Comparison of ENCODE assay signal across 25 mouse cellular contexts in the genomic region with DNA sequence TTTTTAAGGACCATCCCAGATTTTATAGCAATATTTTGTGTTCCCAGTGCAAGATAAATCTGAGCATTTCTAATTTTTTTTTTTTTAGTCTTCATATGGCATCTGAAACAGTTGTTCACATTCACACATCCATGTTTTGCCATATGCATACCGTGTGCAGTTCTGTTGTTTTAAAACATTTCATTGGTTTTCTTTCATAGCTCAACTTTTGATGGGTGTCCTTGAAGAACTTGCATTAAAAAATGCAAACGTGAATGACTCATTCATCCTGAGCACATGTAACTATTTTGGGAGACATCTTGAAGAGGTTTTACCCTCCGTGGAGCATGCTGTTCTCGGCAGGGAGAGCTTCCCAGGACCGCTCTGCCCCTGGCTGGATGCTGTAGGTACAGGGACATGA. TPM values are rescaled to one million over a fixed set of nuclear protein-coding genes. Genes with fewer than 3 reads are reported as not detected.
DNase-seq lines count a peak whose midpoint lies in the region; ATAC-seq and TF ChIP-seq lines count a peak whose summit lies in the region.
"Had no signal": no experiment of that assay in that cellular context is flagged by ENCODE, and none has a peak within 500 bp of the region (broad histone marks: within the 10 kb centered on the region; RNA-seq: fewer than 3 reads in every experiment).

No protein-coding gene starts in this region.

- intact Hi-C loops in heart, postnatal 36 days (cut with DNase I) = no loop called here

- no peak for TF ChIP-seq CTCF in forebrain, postnatal 0 days (IDR thresholded peaks at IDR 0.05; ENCODE audit: low read depth)

- H3K36me3 ChIP-seq in forebrain, postnatal 0 days (ENCODE audit: insufficient read depth) = no peaks in the 10 kb centered on the region
- no peaks in the 10 kb centered on the region for H3K36me3 ChIP-seq in forebrain, embryonic 13.5 days (ENCODE audit: poor library complexity, severe bottlenecking)
- H3K36me3 ChIP-seq: embryonic facial prominence, embryonic 10.5 days; embryonic facial prominence, embryonic 12.5 days had no signal

- H3K27ac ChIP-seq in forebrain, postnatal 0 days (ENCODE audit: low read depth, low read length) = no peak overlapping the region
- H3K27ac ChIP-seq in forebrain, embryonic 13.5 days = no peak overlapping the region
- H3K27ac ChIP-seq: embryonic facial prominence, embryonic 10.5 days; embryonic facial prominence, embryonic 12.5 days had no signal

- peaks cover 3% of the 10 kb centered on the region; the same call in 1 of the 2 replicates for H3K4me1 ChIP-seq in forebrain, postnatal 0 days (ENCODE audit: insufficient read depth)
- H3K4me1 ChIP-seq in forebrain, embryonic 13.5 days = no peaks in the 10 kb centered on the region
- H3K4me1 ChIP-seq: embryonic facial prominence, embryonic 10.5 days; embryonic facial prominence, embryonic 12.5 days had no signal

- ATAC-seq in forebrain, postnatal 0 days = peak; percentile 40
- no peak for ATAC-seq in forebrain, embryonic 13.5 days
- ATAC-seq: forebrain, embryonic 16.5 days had no signal

- H3K9me3 ChIP-seq in forebrain, postnatal 0 days (ENCODE audit: low read length) = no peaks in the 10 kb centered on the region
- H3K9me3 ChIP-seq in forebrain, embryonic 13.5 days (replicated peaks) = no peaks in the 10 kb centered on the region
- H3K9me3 ChIP-seq: embryonic facial prominence, embryonic 10.5 days; embryonic facial prominence, embryonic 12.5 days had no signal

- no peak overlapping the region for H3K9ac ChIP-seq in forebrain, postnatal 0 days
- no peak overlapping the region for H3K9ac ChIP-seq in forebrain, embryonic 13.5 days
- H3K9ac ChIP-seq: embryonic facial prominence, embryonic 12.5 days had no signal

- 54% methylated on average over 5 of the region's 5 CpGs for WGBS in forebrain, postnatal 0 days
- WGBS in forebrain, embryonic 13.5 days = 78% methylated on average over 5 of the region's 5 CpGs

- no peak overlapping the region for H3K4me3 ChIP-seq in forebrain, postnatal 0 days (ENCODE audit: low read depth, low read length)
- no peak overlapping the region for H3K4me3 ChIP-seq in forebrain, embryonic 13.5 days
- H3K4me3 ChIP-seq: embryonic facial prominence, embryonic 10.5 days; embryonic facial prominence, embryonic 12.5 days had no signal

- no peak overlapping the region for H3K4me2 ChIP-seq in forebrain, postnatal 0 days (ENCODE audit: low read depth)
- H3K4me2 ChIP-seq in forebrain, embryonic 13.5 days = no peak overlapping the region
- H3K4me2 ChIP-seq: embryonic facial prominence, embryonic 12.5 days had no signal

- DNase-seq in forebrain, postnatal 0 days = peak; percentile 57
- peak; percentile 8 for DNase-seq in heart, adult 11 months
- DNase-seq in heart, postnatal 36 days = no peak
- DNase-seq in brain, adult 2 months (ENCODE audit: low read depth, low spot score) = peak; percentile 61
- DNase-seq in lung, postnatal 4 days = no peak
- DNase-seq: adrenal gland, adult 2 months; adrenal gland, postnatal 10 days; adrenal gland, postnatal 25 days; cerebellum, adult 11-12 months; cerebellum, adult 2 months; cerebellum, adult 9-10 months; cerebellum, postnatal 10 days; cerebellum, postnatal 25 days had no signal

- H3K27me3 ChIP-seq in forebrain, postnatal 0 days (ENCODE audit: insufficient read depth, low read length) = no peaks in the 10 kb centered on the region
- H3K27me3 ChIP-seq in forebrain, embryonic 13.5 days = no peaks in the 10 kb centered on the region
- H3K27me3 ChIP-seq: embryonic facial prominence, embryonic 12.5 days had no signal

RNA-seq across cellular contexts. Expression of a gene that starts 38.9 kb away (rescaled TPM):
- not detected in 2 replicates for total RNA-seq in forebrain, postnatal 0 days (2014; rRNA removed)
- not detected in 2 replicates for polyA plus RNA-seq in forebrain, postnatal 0 days (2015; fragmentation: Nextera tagmentation; extraction: Ambion mirVana)
- not detected in 2 replicates for polyA plus RNA-seq in forebrain, embryonic 13.5 days (2015; fragmentation: Nextera tagmentation; extraction: Ambion mirVana)
- not detected for total RNA-seq in heart, postnatal 36 days (2021)
- total RNA-seq: adrenal gland, adult 2 months; adrenal gland, postnatal 10 days; adrenal gland, postnatal 25 days; adrenal gland, postnatal 4 days; ES-E14; MEL had no signal
- polyA plus RNA-seq: adrenal gland, adult 2 months; C2C12; cerebellum, adult 2 months; cortical plate, adult 2 months; embryonic facial prominence, embryonic 10.5 days; embryonic facial prominence, embryonic 12.5 days; embryonic facial prominence, embryonic 14.5 days; forebrain, embryonic 11.5 days; forebrain, embryonic 16.5 days; frontal cortex, adult 2 months had no signal

Comparison
In these comparisons a context has a peak if more than half of its experiments do, and no peak if none do; other contexts are left out.
1. DNase-seq: peak in forebrain, postnatal 0 days (single experiment), heart, adult 11 months (single experiment) and brain, adult 2 months (single experiment); none in heart, postnatal 36 days (0 of 2) and lung, postnatal 4 days (0 of 2).